Mouse (Mus musculus) granulocyte monocyte progenitor cell, adult 5-6 weeks (primary cell): ENCODE data around the gene Mgmt. TPM values are rescaled to one million over a fixed set of nuclear protein-coding genes. Genes with fewer than 3 reads are reported as not detected.

ENCODE experiments used
- ATAC-seq: replicated peaks from 2 replicates; pipeline ENCODE4 v1.8.0; 2016; ENCODE audit warnings: mild to moderate bottlenecking, moderate TSS enrichment, inconsistent platforms; ENCODE audit not compliant: poor library complexity, severe bottlenecking
- total RNA-seq, 2 experiments: library from RNA; stranded (forward) in 1 of 2; stranded (reverse) in 1 of 2; fragments of 200-712, 200-1000 nt in 1 of 2; fragments of >200 nt in 1 of 2; fragmentation: Nextera tagmentation in 1 of 2; gene quantifications; 2 replicates each; pipeline ENCODE4 v1.2.3; 2014 to 2017

Mgmt gene
- total RNA-seq, 2 experiments from 2014 or later: 0.98 to 3.8 TPM

GRCm38 (mm10) chr7:137046891-137047290, 152.5 kb downstream of the Mgmt start:
- no peak for ATAC-seq

GRCm38 (mm10) chr7:137048086-137048922, 153.9 kb downstream of the Mgmt start:
- ATAC-seq: no peak

- no peak for ATAC-seq
These were observed 159.9 kb downstream of the Mgmt start for GRCm38 (mm10) chr7:137054343-137054742.

- no peak for ATAC-seq
These were observed 161.7 kb downstream of the Mgmt start for GRCm38 (mm10) chr7:137056126-137056525.

GRCm38 (mm10) chr7:137060488-137060887, 166.1 kb downstream of the Mgmt start:
- ATAC-seq: no peak

- ATAC-seq: no peak
These were observed 166.7 kb downstream of the Mgmt start for GRCm38 (mm10) chr7:137061109-137061508.

- no peak for ATAC-seq
These were observed 169.8 kb downstream of the Mgmt start for GRCm38 (mm10) chr7:137064255-137064654.

GRCm38 (mm10) chr7:137065408-137065807, 171.0 kb downstream of the Mgmt start:
- no peak for ATAC-seq

- no peak for ATAC-seq
These were observed 171.8 kb downstream of the Mgmt start for GRCm38 (mm10) chr7:137066211-137066610.

- no peak for ATAC-seq
These were observed 172.6 kb downstream of the Mgmt start for GRCm38 (mm10) chr7:137066997-137067396.

GRCm38 (mm10) chr7:137067758-137068157, 173.3 kb downstream of the Mgmt start:
- no peak for ATAC-seq

GRCm38 (mm10) chr7:137068796-137069195, 174.4 kb downstream of the Mgmt start:
- no peak for ATAC-seq

GRCm38 (mm10) chr7:137069768-137070167, 175.4 kb downstream of the Mgmt start:
- no peak for ATAC-seq

- no peak for ATAC-seq
These were observed 176.9 kb downstream of the Mgmt start for GRCm38 (mm10) chr7:137071346-137071745.

- no peak for ATAC-seq
These were observed 179.5 kb downstream of the Mgmt start for GRCm38 (mm10) chr7:137073878-137074277.

GRCm38 (mm10) chr7:137074324-137074723, 179.9 kb downstream of the Mgmt start:
- no peak for ATAC-seq

GRCm38 (mm10) chr7:137075301-137075700, 180.9 kb downstream of the Mgmt start:
- no peak for ATAC-seq

GRCm38 (mm10) chr7:137080171-137080570, 185.8 kb downstream of the Mgmt start:
- no peak for ATAC-seq

- no peak for ATAC-seq
These were observed 187.8 kb downstream of the Mgmt start for GRCm38 (mm10) chr7:137082171-137082570.

- ATAC-seq: no peak
These were observed 190.2 kb downstream of the Mgmt start for GRCm38 (mm10) chr7:137084651-137085050.

- no peak for ATAC-seq
These were observed 191.7 kb downstream of the Mgmt start for GRCm38 (mm10) chr7:137085969-137086606.

- ATAC-seq: no peak
These were observed 192.7 kb downstream of the Mgmt start for GRCm38 (mm10) chr7:137087136-137087535.
